In genomic region chr8:83594167-83595049, GRCm38 (mm10) we compare ENCODE assay signal across 8 mouse cellular contexts. TPM values are rescaled to one million over a fixed set of nuclear protein-coding genes. Genes with fewer than 3 reads are reported as not detected.
DNase-seq lines count a peak whose midpoint lies in the region; ATAC-seq lines count a peak whose summit lies in the region.

No protein-coding gene starts in this region.

- H3K9ac ChIP-seq in hindbrain, embryonic 11.5 days (ENCODE audit: low read depth, low read length) = peak overlapping the region; percentile 79

- H3K9me3 ChIP-seq in hindbrain, embryonic 11.5 days (ENCODE audit: control insufficient read depth, low read length) = no peaks in the 10 kb centered on the region

- H3K4me2 ChIP-seq in hindbrain, embryonic 11.5 days (replicated peaks; ENCODE audit: low read depth, low read length) = peak overlapping the region; percentile 79

- peak overlapping the region; percentile 93 for H3K27ac ChIP-seq in hindbrain, embryonic 11.5 days (ENCODE audit: low read depth, low read length)

- WGBS in hindbrain, embryonic 11.5 days = under 1% methylated on average over 43 of the region's 43 CpGs

- H3K36me3 ChIP-seq in hindbrain, embryonic 11.5 days (ENCODE audit: control insufficient read depth, insufficient read depth, low read length) = no peaks in the 10 kb centered on the region

- H3K4me3 ChIP-seq in hindbrain, embryonic 11.5 days (ENCODE audit: low read depth, low read length) = peak overlapping the region; percentile 88

- H3K4me1 ChIP-seq in hindbrain, embryonic 11.5 days (replicated peaks; ENCODE audit: control insufficient read depth, insufficient read depth, low read length) = no peaks in the 10 kb centered on the region

- H3K27me3 ChIP-seq in hindbrain, embryonic 11.5 days (ENCODE audit: control insufficient read depth, insufficient read depth, low read length) = no peaks in the 10 kb centered on the region

- peak; percentile 98 for DNase-seq in MN1 (ENCODE audit: low spot score)
- peak; percentile 99 for DNase-seq in cerebellum, adult 9-10 months
- DNase-seq in hindbrain, embryonic 11.5 days (ENCODE audit: low spot score) = peak; percentile 98
- peak; percentile 95 to 96 for DNase-seq in layer of hippocampus, postnatal 10 days (ENCODE audit: low spot score in 2 of 2)
- peak; percentile 98 for DNase-seq in lung, postnatal 10 days
- peak; percentile 94 for DNase-seq in ovary, postnatal 36 days (ENCODE audit: low spot score)
- peak; percentile 95 for DNase-seq in thymus, postnatal 25 days

- peak; percentile 89 for ATAC-seq in frontal cortex, adult (ENCODE audit: low TSS enrichment)
- peak; percentile 99 for ATAC-seq in hindbrain, embryonic 11.5 days (ENCODE audit: low FRiP score)

RNA-seq across cellular contexts. Expression of gene Tecr, which starts 13.4 kb away (rescaled TPM):
- 732 and 754 TPM in 2 replicates for polyA plus RNA-seq in hindbrain, embryonic 11.5 days (2014; fragmentation: Nextera tagmentation; extraction: Ambion mirVana)
- 100 to 1,000 TPM; 532 to 604 TPM for total RNA-seq in layer of hippocampus, postnatal 10 days (2021)

RNA-seq across cellular contexts. Expression of gene Dnajb1, which starts 13.6 kb away (rescaled TPM):
- polyA plus RNA-seq in hindbrain, embryonic 11.5 days (2014; fragmentation: Nextera tagmentation; extraction: Ambion mirVana) = 66.1 and 66.7 TPM in 2 replicates
- 10 to 100 TPM; 29.4 to 33.5 TPM for total RNA-seq in layer of hippocampus, postnatal 10 days (2021)

RNA-seq across cellular contexts. Expression of gene Ndufb7, which starts 27.9 kb away (rescaled TPM):
- 358 and 366 TPM in 2 replicates for polyA plus RNA-seq in hindbrain, embryonic 11.5 days (2014; fragmentation: Nextera tagmentation; extraction: Ambion mirVana)
- total RNA-seq in layer of hippocampus, postnatal 10 days (2021) = 100 to 1,000 TPM; 161 to 175 TPM

RNA-seq across cellular contexts. Expression of gene Gipc1, which starts 58.1 kb away (rescaled TPM):
- 176 and 182 TPM in 2 replicates for polyA plus RNA-seq in hindbrain, embryonic 11.5 days (2014; fragmentation: Nextera tagmentation; extraction: Ambion mirVana)
- 10 to 100 TPM; 65.2 to 77.6 TPM for total RNA-seq in layer of hippocampus, postnatal 10 days (2021)

RNA-seq across cellular contexts. Expression of gene Olfr370, which starts 58.8 kb away (rescaled TPM):
- 0.11 and 0.14 TPM in 2 replicates for polyA plus RNA-seq in hindbrain, embryonic 11.5 days (2014; fragmentation: Nextera tagmentation; extraction: Ambion mirVana)
- total RNA-seq in layer of hippocampus, postnatal 10 days (2021) = not detected

Comparison
In these comparisons a context has a peak if more than half of its experiments do, and no peak if none do; other contexts are left out.
1. Peak in every context shown above with its lines: DNase-seq, ATAC-seq, H3K4me3 ChIP-seq and H3K27ac ChIP-seq.